Mouse (Mus musculus) C2C12 (cell line): ENCODE results near the gene Dnal1.

Experiments used
- CEBPB ChIP-seq: IDR thresholded peaks from one replicate; pipeline ENCODE4 v1.6.1; 2011; ENCODE audit warnings: low read depth, mild to moderate bottlenecking, control low read depth, moderate library complexity
- CTCF ChIP-seq: IDR thresholded peaks from one replicate; pipeline ENCODE4 v1.5.1; 2011; ENCODE audit not compliant: control insufficient read depth, insufficient read depth, insufficient read length
- FOSL1 ChIP-seq: IDR thresholded peaks from one replicate; pipeline ENCODE4 v1.8.0; 2011; ENCODE audit warnings: mild to moderate bottlenecking, low read length; ENCODE audit not compliant: poor library complexity, insufficient read depth, severe bottlenecking
- MAX ChIP-seq: IDR thresholded peaks from one replicate; pipeline ENCODE4 v1.6.1; 2011; ENCODE audit warnings: mild to moderate bottlenecking, control low read depth
- MYOG ChIP-seq: IDR thresholded peaks from one replicate; pipeline ENCODE4 v1.6.1; 2011; ENCODE audit not compliant: control insufficient read depth, insufficient read length; ENCODE audit errors: extremely low read depth
- USF1 ChIP-seq: IDR thresholded peaks from one replicate; pipeline ENCODE4 v1.6.1; 2011; ENCODE audit warnings: low read depth, mild to moderate bottlenecking, control low read depth, moderate library complexity

GRCm38 (mm10) chr12:84184979-84185378 lies 70.8 kb downstream of the Dnal1 start:
- TF ChIP-seq CTCF (no peak), FOSL1 (no peak), MAX (no peak), CEBPB (no peak), MYOG (no peak), USF1 (no peak)
